Comparison of ENCODE assay signal across 17 mouse cellular contexts in the genomic region with DNA sequence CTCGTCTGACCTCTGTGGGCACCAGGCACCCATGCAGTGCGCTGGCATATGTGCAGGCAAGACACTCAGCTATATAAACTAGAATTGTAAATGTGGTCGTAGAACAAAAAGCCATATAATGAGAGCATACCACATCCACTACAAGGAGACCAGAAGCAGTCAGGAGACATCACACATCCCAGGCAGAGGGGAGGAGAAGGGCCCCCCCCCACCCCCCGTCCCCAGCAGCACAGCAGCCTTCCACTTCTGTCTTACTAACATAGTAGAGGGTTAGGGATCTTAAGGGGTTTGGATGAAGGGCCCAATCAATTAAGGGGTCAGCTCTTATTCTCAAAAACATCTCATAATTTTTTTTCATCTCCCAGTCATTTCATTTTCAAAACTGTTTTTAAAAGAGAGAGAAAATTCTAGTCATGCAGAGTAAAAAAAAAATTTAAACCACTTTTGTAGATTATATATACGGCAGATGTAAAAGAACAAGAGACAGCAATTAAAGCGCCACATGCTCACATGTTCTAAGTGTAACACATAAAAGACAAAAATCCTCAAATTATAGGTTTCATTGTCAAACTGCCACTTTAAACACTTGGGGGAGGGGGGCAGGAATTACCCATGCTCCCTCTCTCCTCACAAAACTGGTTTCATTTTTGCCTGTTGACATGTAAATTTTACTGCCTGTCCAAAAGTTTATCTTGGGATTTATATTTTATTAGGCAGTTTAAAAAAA.
DNase-seq lines count a peak whose midpoint lies in the region; ATAC-seq and TF ChIP-seq lines count a peak whose summit lies in the region.
"Had no signal": no experiment of that assay in that cellular context is flagged by ENCODE, and none has a peak within 500 bp of the region (broad histone marks: within the 10 kb centered on the region; RNA-seq: fewer than 3 reads in every experiment).

No protein-coding gene starts in this region.

- no peaks in the 10 kb centered on the region for H3K79me2 ChIP-seq in CH12.LX (replicated peaks; ENCODE audit: control insufficient read depth, extremely low read depth, insufficient read depth, poor library complexity, severe bottlenecking)

- no peaks in the 10 kb centered on the region for H3K27me3 ChIP-seq in intestine, embryonic 14.5 days (replicated peaks; ENCODE audit: control insufficient read depth, insufficient read depth, low read length)
- no peaks in the 10 kb centered on the region for H3K27me3 ChIP-seq in intestine, postnatal 0 days (replicated peaks; ENCODE audit: control insufficient read depth, insufficient read depth, low read length)
- no peaks in the 10 kb centered on the region for H3K27me3 ChIP-seq in CH12.LX (replicated peaks)
- H3K27me3 ChIP-seq in embryonic facial prominence, embryonic 15.5 days = no peaks in the 10 kb centered on the region
- no peaks in the 10 kb centered on the region for H3K27me3 ChIP-seq in limb, embryonic 10.5 days (ENCODE audit: low read depth, poor library complexity, severe bottlenecking)
- no peaks in the 10 kb centered on the region for H3K27me3 ChIP-seq in liver, postnatal 0 days (ENCODE audit: insufficient read depth, low read length)
- H3K27me3 ChIP-seq: liver, embryonic 12.5 days; midbrain, embryonic 15.5 days; stomach, embryonic 15.5 days had no signal

- dilution Hi-C loops in CH12.LX (cut with MboI; ENCODE audit: extremely low pct_ligation_motif_present, extremely low pct_unique_long_range_greater_than_20kb, low sequenced_read_pairs) = no loop called here

- DNase-seq in intestine, embryonic 14.5 days (ENCODE audit: low spot score) = no peak
- DNase-seq in CH12.LX (ENCODE audit: extremely low read depth) = no peak
- peak; percentile 30 for DNase-seq in limb, embryonic 10.5 days (ENCODE audit: low spot score)
- DNase-seq in liver, postnatal 0 days = no peak
- no peak for DNase-seq in B cell, adult 2 months
- DNase-seq: adrenal gland, adult 8-10 months; cerebellum, adult 11-12 months; cerebellum, postnatal 36 days; heart, postnatal 10 days; kidney, postnatal 14 days had no signal

- no peaks in the 10 kb centered on the region for H3K36me3 ChIP-seq in intestine, embryonic 14.5 days (ENCODE audit: control insufficient read depth, insufficient read depth, low read length)
- no peaks in the 10 kb centered on the region for H3K36me3 ChIP-seq in intestine, postnatal 0 days (ENCODE audit: control insufficient read depth, insufficient read depth)
- no peaks in the 10 kb centered on the region for H3K36me3 ChIP-seq in CH12.LX (replicated peaks in 1 of 2; ENCODE audit: control insufficient read depth in 1 of 2, insufficient read depth in 1 of 2, low read length in 1 of 2)
- no peaks in the 10 kb centered on the region for H3K36me3 ChIP-seq in embryonic facial prominence, embryonic 15.5 days
- no peaks in the 10 kb centered on the region for H3K36me3 ChIP-seq in limb, embryonic 10.5 days
- no peaks in the 10 kb centered on the region for H3K36me3 ChIP-seq in liver, postnatal 0 days (replicated peaks; ENCODE audit: insufficient read depth, low read length)
- H3K36me3 ChIP-seq: liver, embryonic 12.5 days; midbrain, embryonic 15.5 days; stomach, embryonic 15.5 days had no signal

- H3K4me1 ChIP-seq in intestine, embryonic 14.5 days (replicated peaks; ENCODE audit: control insufficient read depth, insufficient read depth, low read length) = peaks cover 66% of the 10 kb centered on the region
- H3K4me1 ChIP-seq in intestine, postnatal 0 days (replicated peaks; ENCODE audit: control insufficient read depth, insufficient read depth, low read length) = peaks cover 11% of the 10 kb centered on the region; the same call in 1 of the 2 replicates
- peaks cover 9 to 40% of the 10 kb centered on the region in 2 experiments for H3K4me1 ChIP-seq in CH12.LX (ENCODE audit: control insufficient read depth in 1 of 2, insufficient read depth in 2 of 2)
- peaks cover 63% of the 10 kb centered on the region for H3K4me1 ChIP-seq in embryonic facial prominence, embryonic 15.5 days
- peaks cover 99% of the 10 kb centered on the region for H3K4me1 ChIP-seq in limb, embryonic 10.5 days
- no peaks in the 10 kb centered on the region for H3K4me1 ChIP-seq in liver, postnatal 0 days (ENCODE audit: insufficient read depth)
- H3K4me1 ChIP-seq: liver, embryonic 12.5 days had no signal

- peak overlapping the region; percentile 47; the same call in 1 of the 2 replicates for H3K27ac ChIP-seq in intestine, embryonic 14.5 days (ENCODE audit: low read depth)
- H3K27ac ChIP-seq in intestine, postnatal 0 days (ENCODE audit: low read depth, low read length) = no peak overlapping the region
- no peak overlapping the region for H3K27ac ChIP-seq in CH12.LX (ENCODE audit: insufficient read depth, low read depth)
- peak overlapping the region; percentile 75; the same call in 1 of the 2 replicates for H3K27ac ChIP-seq in embryonic facial prominence, embryonic 15.5 days (replicated peaks)
- peak overlapping the region; percentile 88 for H3K27ac ChIP-seq in limb, embryonic 10.5 days
- no peak overlapping the region for H3K27ac ChIP-seq in liver, postnatal 0 days (ENCODE audit: low read depth)
- H3K27ac ChIP-seq: liver, embryonic 12.5 days; midbrain, embryonic 15.5 days; stomach, embryonic 15.5 days had no signal

- no peak for TF ChIP-seq RAD21 in CH12.LX (IDR thresholded peaks at IDR 0.05; ENCODE audit: low read depth, low read length)

- H3K9ac ChIP-seq in intestine, embryonic 14.5 days (ENCODE audit: low read length) = no peak overlapping the region
- H3K9ac ChIP-seq in intestine, postnatal 0 days (ENCODE audit: low read depth, low read length) = no peak overlapping the region
- no peak overlapping the region for H3K9ac ChIP-seq in CH12.LX (ENCODE audit: insufficient read depth, low read depth)
- no peak overlapping the region for H3K9ac ChIP-seq in embryonic facial prominence, embryonic 15.5 days
- no peak overlapping the region for H3K9ac ChIP-seq in liver, postnatal 0 days (replicated peaks)
- H3K9ac ChIP-seq: liver, embryonic 12.5 days; midbrain, embryonic 15.5 days; stomach, embryonic 15.5 days had no signal

- no peaks in the 10 kb centered on the region for H3K9me3 ChIP-seq in intestine, embryonic 14.5 days (ENCODE audit: control insufficient read depth, low read length)
- H3K9me3 ChIP-seq in intestine, postnatal 0 days (ENCODE audit: control insufficient read depth) = no peaks in the 10 kb centered on the region
- H3K9me3 ChIP-seq in CH12.LX (replicated peaks; ENCODE audit: low read length) = no peaks in the 10 kb centered on the region
- no peaks in the 10 kb centered on the region for H3K9me3 ChIP-seq in embryonic facial prominence, embryonic 15.5 days (replicated peaks)
- H3K9me3 ChIP-seq in limb, embryonic 10.5 days (replicated peaks) = no peaks in the 10 kb centered on the region
- H3K9me3 ChIP-seq in liver, postnatal 0 days (ENCODE audit: low read length) = no peaks in the 10 kb centered on the region
- H3K9me3 ChIP-seq: liver, embryonic 12.5 days; midbrain, embryonic 15.5 days; stomach, embryonic 15.5 days had no signal

- no peak overlapping the region for H3K4me3 ChIP-seq in intestine, embryonic 14.5 days (ENCODE audit: low read depth, low read length)
- H3K4me3 ChIP-seq in intestine, postnatal 0 days (ENCODE audit: low read depth, low read length) = no peak overlapping the region
- no peak overlapping the region for H3K4me3 ChIP-seq in CH12.LX (replicated peaks in 1 of 3; ENCODE audit: low read depth in 2 of 3, low read length in 2 of 3, poor library complexity in 1 of 3)
- no peak overlapping the region for H3K4me3 ChIP-seq in embryonic facial prominence, embryonic 15.5 days (replicated peaks)
- H3K4me3 ChIP-seq in limb, embryonic 10.5 days = no peak overlapping the region
- no peak overlapping the region for H3K4me3 ChIP-seq in liver, postnatal 0 days (ENCODE audit: low read depth, low read length)
- H3K4me3 ChIP-seq: liver, embryonic 12.5 days; midbrain, embryonic 15.5 days; stomach, embryonic 15.5 days had no signal

- no peak for ATAC-seq in intestine, embryonic 14.5 days (replicated peaks; ENCODE audit: low FRiP score, low TSS enrichment, low read depth)
- ATAC-seq in intestine, postnatal 0 days = no peak
- ATAC-seq in embryonic facial prominence, embryonic 15.5 days (ENCODE audit: insufficient number of reproducible peaks, low FRiP score, low TSS enrichment, low read depth) = no peak
- ATAC-seq in granulocyte monocyte progenitor cell, adult 5-6 weeks (replicated peaks; ENCODE audit: poor library complexity, severe bottlenecking) = no peak
- ATAC-seq in liver, postnatal 0 days = no peak
- ATAC-seq: hindbrain, embryonic 16.5 days; liver, embryonic 12.5 days; midbrain, embryonic 15.5 days had no signal

- peak overlapping the region; percentile 4; the same call in 1 of the 2 replicates for H3K4me2 ChIP-seq in intestine, embryonic 14.5 days (ENCODE audit: low read length)
- H3K4me2 ChIP-seq in intestine, postnatal 0 days (replicated peaks; ENCODE audit: low read depth) = no peak overlapping the region
- peak overlapping the region; percentile 44; the same call in 1 of the 2 replicates for H3K4me2 ChIP-seq in CH12.LX (ENCODE audit: insufficient read depth, low read depth, poor library complexity, severe bottlenecking)
- H3K4me2 ChIP-seq in embryonic facial prominence, embryonic 15.5 days (replicated peaks) = no peak overlapping the region
- H3K4me2 ChIP-seq in liver, postnatal 0 days (ENCODE audit: low read depth, low read length) = no peak overlapping the region
- H3K4me2 ChIP-seq: liver, embryonic 12.5 days; midbrain, embryonic 15.5 days; stomach, embryonic 15.5 days had no signal

- TF ChIP-seq EP300 in CH12.LX (IDR thresholded peaks at IDR 0.05; ENCODE audit: low read length) = no peak
- no peak for TF ChIP-seq EP300 in liver, postnatal 0 days (IDR thresholded peaks at IDR 0.05; ENCODE audit: low read depth)

- in situ Hi-C loops in CH12.LX (cut with MboI; ENCODE audit: low pct_ligation_motif_present, low pct_unique_long_range_greater_than_20kb, low sequenced_read_pairs) = loop anchor here (5.0 kb wide), 1 partner anchor 54 kb away; no protein-coding TSS in a partner anchor

- whole genome bisulfite sequencing in intestine, embryonic 14.5 days = 58% methylated on average over 6 of the region's 6 CpGs
- 78% methylated on average over 6 of the region's 6 CpGs for WGBS in intestine, postnatal 0 days
- 60% methylated on average over 6 of the region's 6 CpGs for WGBS in embryonic facial prominence, embryonic 15.5 days
- 72% methylated on average over 6 of the region's 6 CpGs for WGBS in limb, embryonic 10.5 days
- 74% methylated on average over 6 of the region's 6 CpGs for WGBS in liver, postnatal 0 days (ENCODE audit: insufficient replicate concordance)

- TF ChIP-seq CTCF in intestine, postnatal 0 days (IDR thresholded peaks at IDR 0.05; ENCODE audit: low read depth) = no peak
- TF ChIP-seq CTCF in CH12.LX (conservative IDR thresholded peaks at IDR 0.05 in 1 of 2, IDR thresholded peaks at IDR 0.05 in 1 of 2; ENCODE audit: low read depth in 2 of 2, low read length in 2 of 2) = no peak
- no peak for TF ChIP-seq CTCF in liver, postnatal 0 days (IDR thresholded peaks at IDR 0.05; ENCODE audit: low read depth)

- TF ChIP-seq POLR2A in CH12.LX (IDR thresholded peaks at IDR 0.05; ENCODE audit: low read depth, low read length) = no peak

TF ChIP-seq in CH12.LX, 34 proteins besides CTCF, POLR2A, EP300 and RAD21 (continues in another document):
- TF ChIP-seq ZKSCAN1 (IDR thresholded peaks at IDR 0.05; ENCODE audit: borderline replicate concordance, low read depth, low read length) = no peak
- TF ChIP-seq MAFK (IDR thresholded peaks at IDR 0.05; ENCODE audit: insufficient replicate concordance, low read length) = no peak
- TF ChIP-seq BHLHE40 (IDR thresholded peaks at IDR 0.05; ENCODE audit: low read depth, low read length) = no peak

Comparison
In these comparisons a context has a peak if more than half of its experiments do, and no peak if none do; other contexts are left out.
1. H3K27ac ChIP-seq: peak in intestine, embryonic 14.5 days (single experiment), embryonic facial prominence, embryonic 15.5 days (single experiment) and limb, embryonic 10.5 days (single experiment); none in intestine, postnatal 0 days (single experiment), CH12.LX (single experiment) and liver, postnatal 0 days (single experiment).
2. H3K4me2 ChIP-seq: peak in intestine, embryonic 14.5 days (single experiment) and CH12.LX (single experiment); none in intestine, postnatal 0 days (single experiment), embryonic facial prominence, embryonic 15.5 days (single experiment) and liver, postnatal 0 days (single experiment).